Mouse (Mus musculus): ENCODE data around the gene Gm20721. TPM values are rescaled to one million over a fixed set of nuclear protein-coding genes. Genes with fewer than 3 reads are reported as not detected.
A peak's percentile ranks its signal among the peaks of the same experiment; 100 is the strongest.

Gm20721 gene
- polyA plus RNA-seq, 1 experiment from 2014 or later, result 15.2 TPM

- Histone ChIP-seq H3K36me3 (peaks cover 83% of the 10 kb centered on the region), H3K4me1 (peaks cover 65% of the 10 kb centered on the region), H3K9me3 (replicated peaks) (peaks cover 32% of the 10 kb centered on the region), H3K27me3 (ENCODE audit: low read depth, poor library complexity, severe bottlenecking) (peaks cover 35% of the 10 kb centered on the region), H3K4me3 (peak overlapping the region; percentile 51), H3K27ac (replicated peaks) (no peak overlapping the region)
- 70% methylated on average over 8 of the region's 8 CpGs for WGBS
- DNase-seq (ENCODE audit: low spot score), result no peak
These were observed 55.4 kb downstream of the Gm20721 start for GRCm38 (mm10) chr2:174291029-174291661.

- WGBS, result 53% methylated on average over 12 of the region's 12 CpGs
- peaks cover 95% of the 10 kb centered on the region for H3K36me3 ChIP-seq
- no peak overlapping the region for H3K27ac ChIP-seq (replicated peaks)
- no peak for DNase-seq (ENCODE audit: low spot score)
- H3K27me3 ChIP-seq (ENCODE audit: low read depth, poor library complexity, severe bottlenecking), result peaks cover 55% of the 10 kb centered on the region
- H3K4me3 ChIP-seq, result no peak overlapping the region
- H3K9me3 ChIP-seq (replicated peaks), result peaks cover 36% of the 10 kb centered on the region
- peaks cover 84% of the 10 kb centered on the region for H3K4me1 ChIP-seq
These were observed 57.7 kb downstream of the Gm20721 start for GRCm38 (mm10) chr2:174288673-174289430.

- Histone ChIP-seq H3K27ac (replicated peaks) (no peak overlapping the region), H3K36me3 (peaks cover 97% of the 10 kb centered on the region), H3K27me3 (ENCODE audit: low read depth, poor library complexity, severe bottlenecking) (peaks cover 55% of the 10 kb centered on the region), H3K4me1 (peaks cover 82% of the 10 kb centered on the region), H3K9me3 (replicated peaks) (peaks cover 36% of the 10 kb centered on the region), H3K4me3 (no peak overlapping the region)
- WGBS, result 35% methylated on average over 7 of the region's 7 CpGs
- no peak for DNase-seq (ENCODE audit: low spot score)
These were observed 58.6 kb downstream of the Gm20721 start for GRCm38 (mm10) chr2:174287921-174288320.

GRCm38 (mm10) chr2:174285921-174286470 is 60.5 kb downstream of the Gm20721 start:
- peaks cover 55% of the 10 kb centered on the region for H3K27me3 ChIP-seq (ENCODE audit: low read depth, poor library complexity, severe bottlenecking)
- peak overlapping the region; percentile 56 for H3K4me3 ChIP-seq
- DNase-seq (ENCODE audit: low spot score), result no peak
- H3K27ac ChIP-seq (replicated peaks), result no peak overlapping the region
- 49% methylated on average over 34 of the region's 34 CpGs for WGBS
- H3K36me3 ChIP-seq, result peaks cover 100% of the 10 kb centered on the region
- peaks cover 63% of the 10 kb centered on the region for H3K4me1 ChIP-seq
- peaks cover 36% of the 10 kb centered on the region for H3K9me3 ChIP-seq (replicated peaks)

GRCm38 (mm10) chr2:174284807-174285457 is 61.6 kb downstream of the Gm20721 start:
- no peak overlapping the region; the same call in 1 of the 2 replicates for H3K27ac ChIP-seq (replicated peaks)
- peaks cover 100% of the 10 kb centered on the region for H3K36me3 ChIP-seq
- H3K4me1 ChIP-seq, result peaks cover 53% of the 10 kb centered on the region
- peak; percentile 49 for DNase-seq (ENCODE audit: low spot score)
- H3K4me3 ChIP-seq, result peak overlapping the region; percentile 56
- H3K9me3 ChIP-seq (replicated peaks), result peaks cover 36% of the 10 kb centered on the region
- H3K27me3 ChIP-seq (ENCODE audit: low read depth, poor library complexity, severe bottlenecking), result peaks cover 55% of the 10 kb centered on the region
- WGBS, result 41% methylated on average over 58 of the region's 58 CpGs

- Histone ChIP-seq H3K36me3 (peaks cover 100% of the 10 kb centered on the region), H3K27ac (replicated peaks) (no peak within 1 kb of the TSS; the same call in 1 of the 2 replicates), H3K9me3 (replicated peaks) (peaks cover 36% of the 10 kb centered on the region), H3K4me3 (peak within 1 kb of the TSS; percentile 56), H3K27me3 (ENCODE audit: low read depth, poor library complexity, severe bottlenecking) (peaks cover 48% of the 10 kb centered on the region), H3K4me1 (peaks cover 49% of the 10 kb centered on the region)
- DNase-seq (ENCODE audit: low spot score), result peak; percentile 69
- WGBS, result 59% methylated on average over 19 of the region's 19 CpGs
These were observed 62.5 kb downstream of the Gm20721 start, which contains the start of gene Gnas for GRCm38 (mm10) chr2:174284011-174284410. Gnas (plus strand) TSS chr2:174284320.

- H3K4me1 ChIP-seq, result peaks cover 43% of the 10 kb centered on the region
- DNase-seq (ENCODE audit: low spot score), result no peak
- H3K4me3 ChIP-seq, result peak overlapping the region; percentile 56
- no peak overlapping the region for H3K27ac ChIP-seq (replicated peaks)
- H3K36me3 ChIP-seq, result peaks cover 100% of the 10 kb centered on the region
- H3K9me3 ChIP-seq (replicated peaks), result peaks cover 36% of the 10 kb centered on the region
- WGBS, result 53% methylated on average over 11 of the region's 11 CpGs
- H3K27me3 ChIP-seq (ENCODE audit: low read depth, poor library complexity, severe bottlenecking), result peaks cover 42% of the 10 kb centered on the region
These were observed 63.2 kb downstream of the Gm20721 start for GRCm38 (mm10) chr2:174283341-174283740.

Other genes starting within 250 kb of the Gm20721 start
- gene Npepl1, start 236.4 kb downstream of the Gm20721 start, polyA plus RNA-seq (2016; fragmentation: Nextera tagmentation; extraction: Ambion mirVana), result 41.2 and 44.9 TPM in 2 replicates
- 1,043 and 1,067 TPM in 2 replicates for gene Gnas, start 62.4 kb downstream of the Gm20721 start, polyA plus RNA-seq (2016; fragmentation: Nextera tagmentation; extraction: Ambion mirVana)
- 193 and 195 TPM in 2 replicates for gene Nelfcd, start 69.1 kb upstream of the Gm20721 start, polyA plus RNA-seq (2016; fragmentation: Nextera tagmentation; extraction: Ambion mirVana)
- 116 TPM in 2 replicates for gene Ctsz, start 92.3 kb upstream of the Gm20721 start, polyA plus RNA-seq (2016; fragmentation: Nextera tagmentation; extraction: Ambion mirVana)
- 4.3 and 6.1 TPM in 2 replicates for gene Tubb1, start 104.0 kb upstream of the Gm20721 start, polyA plus RNA-seq (2016; fragmentation: Nextera tagmentation; extraction: Ambion mirVana)
- gene Atp5e, start 117.4 kb upstream of the Gm20721 start, polyA plus RNA-seq (2016; fragmentation: Nextera tagmentation; extraction: Ambion mirVana), result 569 and 605 TPM in 2 replicates
- gene Prelid3b, start 126.4 kb upstream of the Gm20721 start, polyA plus RNA-seq (2016; fragmentation: Nextera tagmentation; extraction: Ambion mirVana), result 125 and 132 TPM in 2 replicates